Mouse (Mus musculus) fibroblast of lung, adult 2 months (primary cell): ENCODE results near the gene Ndufb6.

Source experiments
- DNase-seq: peaks from one replicate; pipeline ENCODE4 v3.0.0-alpha.2; 2011; ENCODE audit warnings: low read depth

Ndufb6 gene

DNA sequence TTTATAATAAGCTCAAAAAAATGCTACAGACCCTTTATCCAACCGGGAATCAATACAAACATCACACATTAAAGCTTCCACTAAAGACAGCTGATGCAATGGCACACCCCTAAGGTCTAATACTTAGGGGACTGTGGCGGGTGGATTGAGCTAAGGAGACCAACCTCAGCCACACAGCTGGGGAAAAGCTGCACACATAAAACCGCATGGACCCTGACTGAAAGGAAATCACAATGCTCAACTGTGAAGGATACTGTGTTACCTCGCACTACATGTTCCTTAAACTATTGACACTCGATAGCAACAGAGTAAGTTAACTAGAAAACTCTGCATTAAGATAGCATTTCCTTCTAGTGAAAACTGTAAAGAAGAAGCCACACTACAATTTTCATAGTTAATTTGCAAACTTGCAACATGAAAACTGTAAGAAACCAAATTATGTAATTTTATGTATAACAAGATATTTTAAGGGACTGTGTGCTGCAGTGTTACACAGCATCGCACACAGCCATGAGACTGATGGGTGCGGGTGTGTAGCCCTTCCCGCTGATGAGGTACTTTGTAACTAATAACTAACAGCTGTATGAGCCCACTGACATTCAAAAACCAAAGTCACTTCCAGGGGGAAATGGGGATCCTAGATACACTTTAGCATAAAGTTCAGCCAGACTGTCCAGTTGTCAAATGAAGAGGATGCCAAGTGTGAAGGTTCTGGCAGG lies 24.7 kb downstream of the Ndufb6 start:
- no peak for DNase-seq

DNA sequence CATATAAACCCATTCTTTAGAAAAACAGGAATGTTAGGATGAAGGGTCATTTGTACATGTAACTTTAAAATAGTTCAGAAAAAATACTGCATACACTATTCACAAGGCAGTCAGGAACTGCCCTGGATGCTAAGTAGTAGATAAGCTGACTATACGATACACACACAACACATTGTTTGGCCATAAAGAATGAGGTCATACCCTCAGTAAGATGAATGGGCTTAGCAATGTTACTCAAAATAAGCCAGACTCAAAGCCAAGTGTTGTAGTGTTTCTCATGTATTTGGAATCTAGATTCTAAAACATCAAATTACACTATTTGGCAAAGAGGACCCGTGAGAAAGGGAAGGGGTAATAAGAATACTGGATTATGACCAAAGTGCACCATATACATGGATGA lies 25.5 kb downstream of the Ndufb6 start:
- no peak for DNase-seq

DNA sequence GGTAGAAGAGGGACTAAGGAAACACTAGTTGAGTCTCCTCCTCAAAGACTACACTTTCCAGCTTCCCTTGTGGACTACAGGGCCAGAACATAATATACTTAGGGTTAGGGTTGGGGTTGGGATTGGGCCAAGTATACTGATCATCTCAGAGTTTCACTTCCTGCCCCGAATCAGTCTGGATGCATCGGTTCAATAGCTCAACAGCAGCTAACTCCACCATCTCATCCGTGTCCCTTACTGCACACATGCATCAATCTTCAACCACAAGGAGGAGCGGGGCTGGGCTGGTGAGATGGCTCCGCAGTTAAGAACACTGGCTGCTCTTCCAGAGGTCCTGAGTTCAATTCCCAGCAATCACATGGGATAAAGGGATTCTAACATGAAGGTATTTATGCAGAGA lies 28.2 kb downstream of the Ndufb6 start:
- no peak for DNase-seq

DNA sequence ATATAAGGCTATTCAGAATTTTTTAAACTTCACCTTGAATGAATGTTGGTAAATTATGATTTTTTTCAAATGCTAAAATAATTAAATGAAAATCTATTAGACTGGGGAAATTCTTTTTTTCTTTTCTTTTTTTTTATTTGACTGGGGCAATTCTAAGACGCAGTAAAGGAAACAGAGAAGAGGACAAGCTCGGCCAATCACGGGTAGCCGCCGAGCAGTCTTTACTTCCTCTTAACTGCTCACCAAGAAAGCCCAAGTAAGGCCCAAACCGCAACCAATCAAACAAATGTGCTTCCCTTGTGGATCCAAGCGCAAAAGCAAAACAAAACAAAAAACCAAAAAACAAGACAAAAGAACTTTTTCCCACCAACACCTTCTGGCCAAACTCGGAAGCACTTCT lies 35.2 kb downstream of the Ndufb6 start:
- no peak for DNase-seq

DNA sequence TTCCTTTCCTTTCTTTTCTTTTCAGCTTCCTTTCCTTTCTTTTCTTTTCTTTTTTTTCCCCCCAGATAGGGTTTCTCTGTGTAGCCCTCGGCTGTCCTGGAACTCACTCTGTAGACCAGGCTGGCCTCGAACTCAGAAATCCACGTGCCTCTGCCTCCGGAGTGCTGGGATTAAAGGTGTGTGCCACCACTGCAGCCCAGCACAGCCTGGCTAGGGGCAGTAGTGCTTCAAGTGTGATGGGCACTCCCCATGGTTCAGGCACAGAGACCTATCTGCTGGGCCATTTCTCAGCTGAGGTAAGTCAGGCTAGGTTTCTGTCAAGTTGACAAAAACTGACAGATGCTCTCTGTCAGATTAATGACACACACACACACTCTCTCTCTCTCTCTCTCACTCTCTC lies 36.2 kb downstream of the Ndufb6 start:
- no peak for DNase-seq

DNA sequence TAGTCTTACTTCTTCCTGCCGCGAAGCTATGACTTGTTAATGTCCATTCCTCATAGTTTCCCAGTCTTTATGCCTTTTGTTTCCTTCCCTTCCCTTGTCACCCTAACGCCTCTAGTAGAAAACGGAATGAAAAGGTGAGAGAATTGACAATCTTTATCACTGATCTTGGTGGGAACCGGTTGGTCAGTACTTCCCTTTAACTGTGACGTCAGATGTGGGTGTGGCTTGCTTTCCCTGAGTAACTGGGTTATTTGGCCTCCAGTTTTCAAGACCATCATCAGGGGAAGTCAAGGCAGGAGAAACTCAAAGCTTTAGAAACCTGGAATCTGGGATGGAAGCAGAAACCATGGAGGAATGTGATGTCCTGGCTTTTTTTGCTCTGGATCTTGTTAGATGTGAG lies 37.3 kb downstream of the Ndufb6 start:
- no peak for DNase-seq

DNA sequence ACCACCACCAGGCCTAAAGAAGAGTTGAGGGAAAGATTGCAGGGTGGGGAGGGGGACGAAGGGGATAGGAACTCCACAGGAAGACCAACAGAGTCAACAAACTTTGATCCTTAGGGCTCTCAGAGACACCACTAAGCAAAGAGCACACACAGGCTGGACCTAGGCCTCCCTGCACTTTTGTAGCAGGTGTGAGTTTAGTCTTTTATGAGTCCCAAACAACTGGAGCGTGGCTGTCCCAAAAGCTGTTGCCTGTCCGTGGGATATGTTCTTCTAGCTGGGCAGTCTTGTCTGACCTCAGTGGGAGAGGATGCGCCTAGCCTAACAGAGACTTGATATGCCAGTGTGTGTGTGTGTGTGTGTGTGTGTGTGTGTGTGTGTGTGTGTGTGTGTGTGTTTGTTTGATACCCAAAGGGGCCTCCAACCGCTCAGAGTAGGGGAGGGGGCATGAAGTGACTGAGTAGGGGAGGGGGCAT lies 38.9 kb downstream of the Ndufb6 start:
- DNase-seq: no peak

DNA sequence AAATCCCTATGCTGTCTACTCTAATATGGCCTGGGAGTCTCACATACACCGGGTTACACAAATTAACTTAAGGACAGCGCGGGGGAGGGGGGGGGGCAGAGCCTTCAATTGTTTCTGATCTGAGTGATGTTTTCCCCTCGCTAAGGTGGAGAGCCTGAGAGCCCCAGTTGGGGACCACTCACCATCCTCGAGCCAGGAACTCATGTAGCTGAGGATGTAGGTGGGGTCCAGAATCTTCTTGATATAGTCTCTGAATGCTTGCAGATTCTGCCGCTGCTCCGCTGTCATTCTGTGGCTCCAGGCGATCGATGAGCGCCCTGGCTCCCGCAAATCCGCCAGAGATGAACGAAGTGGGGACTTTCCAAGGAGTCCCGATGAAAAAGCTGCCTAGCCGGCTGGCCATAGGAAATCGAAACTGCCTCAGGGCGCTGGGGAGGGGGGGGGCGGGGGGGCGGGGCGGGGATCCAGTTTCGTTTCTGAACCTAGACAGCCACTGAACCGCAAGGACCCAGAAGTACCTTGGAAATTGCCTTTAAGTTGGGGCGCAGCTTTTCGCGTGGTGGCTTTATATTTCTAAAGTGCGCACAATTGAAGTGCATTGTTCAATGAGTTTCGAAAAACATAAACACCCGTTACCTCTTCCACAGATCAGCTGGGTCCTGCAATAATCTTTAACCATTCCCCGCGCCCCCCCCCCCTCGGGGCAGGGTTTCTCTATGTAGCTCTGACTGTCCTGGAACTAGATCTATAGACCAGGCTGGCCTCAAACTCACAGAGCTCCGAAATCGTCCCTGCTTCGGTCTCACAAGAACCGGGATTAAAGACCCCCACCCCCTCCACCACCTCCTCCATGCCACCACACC lies 39.6 kb downstream of the Ndufb6 start, which contains the start of gene Ddx58:
TSS of gene Ddx58 (minus strand) at position 420 of the 863 bp plus-strand sequence.
- no peak for DNase-seq

DNA sequence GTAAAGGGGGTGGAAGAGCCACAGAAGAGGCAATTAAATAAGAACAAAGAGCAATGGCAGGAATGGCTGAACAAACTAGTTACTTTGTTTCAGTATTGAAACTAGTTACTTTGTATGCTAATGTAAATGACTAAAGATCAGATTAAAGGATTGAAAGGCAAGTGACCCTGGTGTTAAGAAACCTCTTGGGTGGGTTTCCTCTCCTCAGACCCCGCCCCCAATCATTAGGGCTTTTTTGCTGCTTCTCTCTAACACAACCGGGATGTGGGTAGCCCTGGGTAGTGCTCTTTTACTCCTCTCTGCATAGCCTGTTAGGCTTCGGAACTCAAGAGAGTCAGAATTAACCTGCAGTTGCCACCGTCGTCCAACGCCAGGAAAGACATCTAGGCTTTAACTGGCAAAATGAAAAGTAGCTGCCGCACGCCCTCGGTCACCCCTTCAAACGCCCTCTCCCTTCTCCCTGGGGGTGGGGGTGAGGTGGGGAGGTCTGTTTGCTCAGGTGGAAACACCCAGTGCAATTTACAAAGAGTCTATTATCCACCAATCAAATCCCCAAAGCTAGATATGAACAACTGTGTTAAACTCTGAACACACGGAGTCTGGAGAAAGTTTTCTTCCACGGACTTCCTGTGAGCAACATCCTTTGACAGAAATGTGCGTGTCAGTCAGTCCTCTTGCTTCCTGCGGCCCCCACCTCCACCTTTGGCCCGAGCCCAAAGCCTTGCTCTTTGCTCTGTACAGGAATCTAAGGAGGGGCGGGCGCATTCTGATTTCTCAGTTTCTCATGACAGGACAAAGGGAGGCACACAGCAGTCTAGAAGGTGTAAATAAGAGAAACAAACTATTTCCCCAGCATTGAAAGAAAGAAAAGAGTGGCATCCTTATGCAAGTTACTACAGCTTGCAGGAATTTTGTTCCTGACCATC lies 40.5 kb downstream of the Ndufb6 start:
- no peak for DNase-seq

DNA sequence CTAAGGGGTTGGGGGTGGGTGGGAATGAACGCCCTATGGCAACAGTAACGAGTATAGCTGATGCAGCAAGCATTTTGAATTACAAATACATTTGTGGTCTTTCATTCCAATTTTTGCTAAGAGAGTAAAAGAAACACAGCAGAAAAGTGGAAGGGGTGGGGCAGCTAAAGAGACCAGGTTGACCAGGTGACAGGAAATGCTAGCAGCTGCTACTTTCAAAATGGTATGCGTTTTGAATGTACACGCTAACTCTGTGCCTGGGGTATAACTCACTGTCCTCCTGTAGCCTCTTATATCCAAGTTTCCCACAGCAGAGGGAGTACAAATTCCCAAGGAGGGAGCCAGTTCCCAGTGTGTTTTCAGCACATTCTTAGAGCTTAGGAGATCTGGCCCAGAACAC lies 42.4 kb downstream of the Ndufb6 start:
- no peak for DNase-seq

DNA sequence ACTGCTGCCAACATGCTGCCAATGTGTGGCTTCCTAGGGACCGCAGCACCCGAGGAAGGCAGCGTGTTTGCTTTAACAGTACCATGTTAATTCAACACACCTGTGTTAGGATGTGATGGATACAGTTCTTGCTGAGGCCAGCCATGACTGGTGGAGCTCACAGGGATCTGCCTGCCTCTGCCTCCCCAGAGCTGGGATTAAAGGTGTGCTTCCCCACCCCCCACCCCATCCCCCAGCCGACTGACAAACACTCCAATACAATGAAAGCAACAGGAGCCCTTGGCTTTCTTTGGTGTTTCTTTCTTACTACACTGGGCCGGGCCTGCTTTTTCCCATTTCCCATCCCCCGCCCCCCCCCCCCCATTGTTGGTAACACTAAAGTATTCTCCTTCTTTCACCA lies 45.0 kb downstream of the Ndufb6 start:
- no peak for DNase-seq

DNA sequence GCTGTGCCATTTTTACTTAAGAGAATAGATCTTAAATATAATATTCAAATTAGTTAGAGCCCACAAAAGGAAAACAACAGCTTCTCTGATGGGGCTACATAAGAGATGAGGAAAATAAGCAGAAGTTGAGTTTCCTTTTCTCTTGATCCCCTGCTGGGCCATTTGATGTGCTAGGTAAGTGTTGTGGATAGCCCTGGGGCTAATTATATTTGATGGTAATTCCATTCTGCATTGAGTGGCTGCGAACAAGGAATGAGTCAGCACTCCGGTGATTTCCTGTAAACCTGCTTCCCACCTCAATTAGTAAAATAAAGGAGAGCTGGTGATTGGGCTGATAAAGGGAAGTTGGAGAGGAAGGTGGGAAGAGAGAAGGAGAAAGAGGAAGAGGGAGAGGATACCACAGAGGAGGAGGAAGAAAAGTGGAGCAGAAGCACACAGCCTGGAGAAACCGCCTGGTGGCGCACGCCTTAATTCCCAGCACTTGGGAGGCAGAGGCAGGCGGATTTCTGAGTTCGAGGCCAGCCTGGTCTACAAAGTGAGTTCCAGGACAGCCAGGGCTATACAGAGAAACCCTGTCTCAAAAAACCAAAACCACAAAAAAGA lies 46.1 kb downstream of the Ndufb6 start:
- no peak for DNase-seq

DNA sequence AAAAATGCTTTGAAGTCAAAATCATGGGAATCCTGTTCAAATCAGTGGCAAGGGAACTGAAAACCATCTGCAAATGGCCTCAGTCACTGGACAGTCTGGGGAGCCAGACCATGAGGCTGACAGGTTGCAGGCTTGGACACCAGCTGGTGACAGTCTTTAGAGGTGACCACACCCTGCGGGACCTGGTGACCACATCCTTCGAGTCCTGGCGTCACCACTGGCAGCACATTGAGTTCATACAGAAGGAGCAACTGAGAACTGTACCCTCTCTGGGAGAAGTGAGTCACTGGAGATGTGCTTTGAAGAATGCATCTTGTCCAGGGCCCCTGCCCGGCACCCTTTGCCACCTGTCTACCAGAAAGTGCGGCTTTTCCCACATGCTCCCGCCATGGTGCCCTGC lies 49.5 kb downstream of the Ndufb6 start:
- DNase-seq: no peak

DNA sequence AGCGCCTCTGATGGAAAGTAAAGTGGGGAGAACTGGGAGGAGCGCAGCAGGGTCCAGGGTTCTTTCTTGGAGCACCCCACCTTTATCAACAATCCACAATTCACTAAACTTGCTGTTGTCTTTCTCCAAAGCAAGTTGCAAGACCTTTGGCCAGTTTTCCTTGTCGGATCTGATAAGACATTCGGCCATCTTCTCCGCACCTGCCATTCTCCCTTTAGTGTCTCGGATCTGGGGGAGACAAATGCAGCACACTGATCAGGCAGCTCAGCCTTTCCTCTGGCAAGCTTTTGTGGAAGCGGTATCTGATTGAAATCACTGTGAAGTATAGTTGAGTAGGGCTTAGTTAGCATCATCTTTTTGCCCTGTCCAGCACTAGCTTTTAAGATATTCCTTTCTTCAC lies 51.3 kb downstream of the Ndufb6 start:
- DNase-seq: no peak

DNA sequence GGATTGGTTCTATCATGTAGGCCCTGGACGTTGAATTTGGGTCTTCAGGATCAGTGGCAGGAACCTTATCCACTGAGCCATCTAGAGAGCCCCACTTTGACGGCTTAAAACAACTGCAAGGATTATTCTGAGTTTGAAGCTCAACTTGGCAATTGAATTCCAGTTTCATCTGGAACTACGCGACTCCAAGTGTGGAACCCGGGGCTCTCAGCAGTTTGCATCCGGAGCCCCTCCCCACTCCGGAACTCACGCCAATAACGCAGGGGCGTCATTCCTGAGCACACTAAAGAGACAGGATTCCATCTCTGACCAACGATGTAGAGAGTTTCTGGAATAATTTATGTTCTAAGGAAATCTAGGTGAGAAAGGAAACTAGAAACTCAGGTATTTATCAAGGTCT lies 52.1 kb downstream of the Ndufb6 start:
- no peak for DNase-seq

DNA sequence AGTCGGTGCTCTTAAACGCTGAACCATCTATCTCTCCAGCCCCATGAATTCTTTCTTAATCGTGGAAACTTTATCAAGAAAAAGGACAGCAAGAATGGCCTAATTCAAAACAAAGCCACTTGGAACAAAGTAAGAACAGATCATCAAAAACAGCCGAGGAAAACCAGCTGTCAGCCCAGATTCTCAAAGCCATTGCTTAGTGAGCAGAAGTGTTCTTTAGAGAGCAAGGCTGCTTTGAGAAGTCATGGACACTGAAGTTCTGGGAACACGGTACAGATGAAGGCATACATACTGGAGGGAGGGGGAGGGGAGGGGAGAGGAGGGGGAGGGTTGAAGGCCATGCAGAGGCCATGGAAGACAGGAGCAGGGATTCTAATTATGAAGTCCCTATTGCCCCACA lies 53.1 kb downstream of the Ndufb6 start:
- no peak for DNase-seq

DNA sequence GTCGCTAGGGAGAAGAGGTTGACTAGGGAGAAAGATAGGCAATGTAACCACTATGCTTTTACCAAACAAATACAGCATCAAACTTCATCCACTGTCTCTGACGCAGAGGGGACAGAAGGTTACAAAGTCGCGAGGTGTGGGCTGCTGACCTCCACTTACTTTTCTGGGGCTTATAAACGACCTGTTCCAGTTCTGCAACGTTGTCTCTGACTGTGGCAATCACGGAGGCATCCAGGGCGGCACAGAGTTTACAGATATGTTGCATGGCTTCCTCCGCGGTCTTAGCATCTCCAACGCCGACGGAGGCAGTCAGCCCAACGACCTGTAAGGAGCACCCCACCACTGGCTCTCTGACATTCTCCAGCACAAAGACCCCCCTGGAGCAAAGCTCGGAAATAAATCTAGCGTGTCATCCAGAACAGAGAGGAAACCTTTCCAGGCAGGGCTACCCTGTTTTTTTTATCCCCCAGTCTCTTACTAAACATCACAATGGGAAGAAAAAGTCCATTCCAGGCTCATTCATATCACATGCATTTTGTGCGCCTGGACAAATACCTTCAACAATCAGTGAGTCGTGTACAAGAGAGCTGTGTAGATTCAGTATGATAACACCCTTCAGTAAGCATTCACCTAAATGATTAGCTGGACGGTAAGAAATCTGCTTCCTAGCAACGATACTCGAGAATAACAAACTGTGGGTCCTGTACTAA lies 57.2 kb downstream of the Ndufb6 start:
- no peak for DNase-seq

DNA sequence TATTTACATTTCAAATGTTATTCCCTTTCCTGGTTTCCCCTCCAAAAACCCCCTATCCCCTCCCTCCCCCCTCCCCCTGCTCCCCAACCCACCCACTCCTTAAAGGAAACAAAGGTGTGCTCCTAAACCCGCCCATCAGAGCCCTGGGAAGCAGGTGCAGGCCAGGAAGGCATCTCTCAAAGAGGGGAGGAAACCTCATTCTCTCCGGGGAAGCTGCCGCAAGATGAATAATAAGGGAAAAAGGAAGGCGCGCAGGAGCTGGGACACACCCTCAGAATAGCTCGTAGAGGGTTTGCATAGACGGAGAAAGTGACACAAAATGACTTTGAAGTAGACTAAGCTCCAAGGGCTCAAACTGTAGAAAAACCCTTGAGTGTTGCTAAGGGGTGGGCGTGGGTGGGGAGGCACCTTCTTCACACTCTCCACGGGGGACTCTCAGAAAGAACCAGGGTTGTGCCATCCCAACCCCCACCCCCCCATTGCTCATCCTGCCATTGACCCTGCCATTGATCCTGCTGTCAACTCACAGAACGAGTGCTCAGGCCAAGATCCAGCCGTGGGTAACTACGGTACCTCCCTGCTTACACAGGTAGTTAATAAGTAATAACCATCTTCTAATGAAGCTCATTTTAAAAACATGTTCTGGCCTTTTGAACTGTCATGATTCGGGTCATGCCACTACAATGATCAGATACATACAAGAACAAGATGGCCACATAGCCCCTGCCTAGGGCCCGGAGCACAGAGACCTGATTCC lies 58.0 kb downstream of the Ndufb6 start:
- DNase-seq: no peak
